Mouse (Mus musculus) myocyte (in vitro differentiated cells): ENCODE results near the gene Lamtor5. TPM values are rescaled to one million over a fixed set of nuclear protein-coding genes. Genes with fewer than 3 reads are reported as not detected.

Source experiments
- H3K27me3 ChIP-seq: one replicate; pipeline ENCODE4 v1.6.1; 2011; ENCODE audit not compliant: control insufficient read depth, insufficient read depth, insufficient read length
- H3K36me3 ChIP-seq: one replicate; pipeline ENCODE4 v1.6.1; 2011; ENCODE audit not compliant: control insufficient read depth, insufficient read depth
- H3K4me2 ChIP-seq: one replicate; pipeline ENCODE4 v1.6.1; 2011; ENCODE audit warnings: low read depth, control low read depth
- H3K4me3 ChIP-seq: one replicate; pipeline ENCODE4 v1.5.1; 2011; ENCODE audit warnings: mild to moderate bottlenecking, control low read depth, moderate library complexity
- H3K79me2 ChIP-seq: one replicate; pipeline ENCODE4 v1.6.1; 2011; ENCODE audit not compliant: control insufficient read depth, insufficient read depth
- H3ac ChIP-seq: one replicate; pipeline ENCODE4 v1.6.1; 2011; ENCODE audit not compliant: control insufficient read depth, insufficient read length
- CEBPB ChIP-seq: IDR thresholded peaks from 2 replicates; pipeline ENCODE4 v1.6.1; 2011; ENCODE audit warnings: mild to moderate bottlenecking, moderate library complexity; ENCODE audit not compliant: poor library complexity, insufficient read depth, severe bottlenecking
- E2F4 ChIP-seq: IDR thresholded peaks from one replicate; pipeline ENCODE4 v1.6.1; 2011; ENCODE audit warnings: mild to moderate bottlenecking, control low read depth, moderate library complexity; ENCODE audit not compliant: insufficient read depth
- MAX ChIP-seq: IDR thresholded peaks from one replicate; pipeline ENCODE4 v1.6.1; 2011; ENCODE audit warnings: low read depth, mild to moderate bottlenecking, control low read depth
- MYOD1 ChIP-seq, 3 experiments: IDR thresholded peaks; one replicate each; pipeline ENCODE4 v1.6.1; 2011; ENCODE audit warnings: control low read depth in 2 of 3, low read depth in 2 of 3, mild to moderate bottlenecking in 2 of 3, moderate library complexity in 1 of 3; ENCODE audit not compliant: insufficient read length in 2 of 3, control insufficient read depth in 1 of 3
- MYOG ChIP-seq, 3 experiments: IDR thresholded peaks; one replicate each; pipeline ENCODE4 v1.6.1; 2011; ENCODE audit warnings: control low read depth in 2 of 3, low read depth in 2 of 3, mild to moderate bottlenecking in 2 of 3; ENCODE audit not compliant: insufficient read length in 2 of 3, control insufficient read depth in 1 of 3, insufficient read depth in 1 of 3
- POLR2A ChIP-seq: IDR thresholded peaks from one replicate; pipeline ENCODE4 v1.6.1; 2011; ENCODE audit warnings: low read depth, mild to moderate bottlenecking, control low read depth, moderate library complexity; ENCODE audit not compliant: insufficient read length
- POLR2AphosphoS2 ChIP-seq: IDR thresholded peaks from one replicate; pipeline ENCODE4 v1.6.1; 2011; ENCODE audit warnings: low read depth, control low read depth; ENCODE audit not compliant: insufficient read length
- REST ChIP-seq: IDR thresholded peaks from one replicate; pipeline ENCODE4 v1.6.1; 2011; ENCODE audit warnings: mild to moderate bottlenecking, control low read depth, moderate library complexity; ENCODE audit not compliant: insufficient read depth, insufficient read length
- SRF ChIP-seq: IDR thresholded peaks from one replicate; pipeline ENCODE4 v1.6.1; 2011; ENCODE audit warnings: low read depth; ENCODE audit not compliant: control insufficient read depth, insufficient read length
- TCF12 ChIP-seq: IDR thresholded peaks from one replicate; pipeline ENCODE4 v1.6.1; 2011; ENCODE audit warnings: mild to moderate bottlenecking, control low read depth; ENCODE audit not compliant: poor library complexity, insufficient read depth, severe bottlenecking
- TCF3 ChIP-seq: IDR thresholded peaks from one replicate; pipeline ENCODE4 v1.6.1; 2011; ENCODE audit warnings: low read depth, control low read depth; ENCODE audit not compliant: insufficient read length
- USF1 ChIP-seq: IDR thresholded peaks from one replicate; pipeline ENCODE4 v1.6.1; 2011; ENCODE audit warnings: low read depth, mild to moderate bottlenecking, control low read depth, moderate library complexity
- polyA plus RNA-seq: library from polyadenylated mRNA; unstranded; fragments of >200 nt; fragmentation: generic; extraction: Trizol; gene quantifications from one replicate; pipeline ENCODE4 v1.2.1, GENCODE M21; 2012; ENCODE audit warnings: missing spikeins

The Lamtor5 gene
- polyA plus RNA-seq, 1 experiment, result 156 TPM

- no peaks in the 10 kb centered on the region for H3K27me3 ChIP-seq
- peaks cover 12% of the 10 kb centered on the region for H3K79me2 ChIP-seq
- no peak overlapping the region for H3K4me3 ChIP-seq
- no peak for TF ChIP-seq TCF3
- no peak for TF ChIP-seq USF1
- TF ChIP-seq POLR2AphosphoS2, result no peak
- TF ChIP-seq MYOD1 (IDR thresholded peaks at IDR 0.05; ENCODE audit: control insufficient read depth in 1 of 3, insufficient read length in 2 of 3, low read depth in 2 of 3), result no peak
- TF ChIP-seq MYOG (IDR thresholded peaks at IDR 0.05; ENCODE audit: control insufficient read depth in 1 of 3, insufficient read depth in 1 of 3, insufficient read length in 2 of 3, low read depth in 2 of 3), result no peak
- no peak for TF ChIP-seq TCF12
- no peak for TF ChIP-seq CEBPB
- no peak for TF ChIP-seq POLR2A
- TF ChIP-seq REST, result no peak
- TF ChIP-seq SRF, result no peak
- no peak overlapping the region for H3K4me2 ChIP-seq
- H3K36me3 ChIP-seq, result no peaks in the 10 kb centered on the region
- no peak overlapping the region for H3ac ChIP-seq
Observed at GRCm38 (mm10) chr3:107275996-107276395, 2.7 kb upstream of the Lamtor5 start.

GRCm38 (mm10) chr3:107276626-107277025 is 2.0 kb upstream of the Lamtor5 start:
- no peaks in the 10 kb centered on the region for H3K36me3 ChIP-seq
- no peaks in the 10 kb centered on the region for H3K27me3 ChIP-seq
- TF ChIP-seq POLR2A (no peak), MAX (no peak), REST (no peak), MYOD1 (IDR thresholded peaks at IDR 0.05; ENCODE audit: control insufficient read depth in 1 of 3, insufficient read length in 2 of 3, low read depth in 2 of 3) (no peak), TCF3 (no peak), SRF (no peak), POLR2AphosphoS2 (no peak), USF1 (no peak)
- H3ac ChIP-seq, result no peak overlapping the region
- H3K4me3 ChIP-seq, result no peak overlapping the region
- no peak overlapping the region for H3K4me2 ChIP-seq
- H3K79me2 ChIP-seq, result peaks cover 12% of the 10 kb centered on the region

- peaks cover 25% of the 10 kb centered on the region for H3K36me3 ChIP-seq
- no peaks in the 10 kb centered on the region for H3K27me3 ChIP-seq
- no peak overlapping the region for H3K4me3 ChIP-seq
- H3K4me2 ChIP-seq, result no peak overlapping the region
- TF ChIP-seq USF1, result no peak
- TF ChIP-seq SRF, result no peak
- no peak for TF ChIP-seq MAX
- TF ChIP-seq E2F4, result no peak
- TF ChIP-seq POLR2AphosphoS2, result no peak
- TF ChIP-seq TCF12, result no peak
- TF ChIP-seq MYOG (IDR thresholded peaks at IDR 0.05; ENCODE audit: control insufficient read depth in 1 of 3, insufficient read depth in 1 of 3, insufficient read length in 2 of 3, low read depth in 2 of 3), result no peak
- no peak for TF ChIP-seq CEBPB
- no peak for TF ChIP-seq REST
- no peak for TF ChIP-seq TCF3
- TF ChIP-seq POLR2A, result no peak
- no peak for TF ChIP-seq MYOD1 (IDR thresholded peaks at IDR 0.05; ENCODE audit: control insufficient read depth in 1 of 3, insufficient read length in 2 of 3, low read depth in 2 of 3)
- H3K79me2 ChIP-seq, result no peaks in the 10 kb centered on the region
- no peak overlapping the region for H3ac ChIP-seq
Observed at GRCm38 (mm10) chr3:107286123-107286522, 7.5 kb downstream of the Lamtor5 start.

- H3K4me2 ChIP-seq, result no peak overlapping the region
- no peaks in the 10 kb centered on the region for H3K27me3 ChIP-seq
- no peak overlapping the region for H3ac ChIP-seq
- TF ChIP-seq POLR2AphosphoS2 (no peak), TCF3 (no peak), USF1 (no peak), SRF (no peak), MYOD1 (IDR thresholded peaks at IDR 0.05; ENCODE audit: control insufficient read depth in 1 of 3, insufficient read length in 2 of 3, low read depth in 2 of 3) (no peak), E2F4 (no peak)
- H3K36me3 ChIP-seq, result peaks cover 25% of the 10 kb centered on the region
- no peak overlapping the region for H3K4me3 ChIP-seq
- no peaks in the 10 kb centered on the region for H3K79me2 ChIP-seq
Observed at GRCm38 (mm10) chr3:107287346-107287745, 8.7 kb downstream of the Lamtor5 start.

- Histone ChIP-seq H3ac (no peak within 1 kb of the TSS), H3K27me3 (no peaks in the 10 kb centered on the region), H3K36me3 (peaks cover 4% of the 10 kb centered on the region), H3K4me3 (no peak within 1 kb of the TSS), H3K4me2 (peak within 1 kb of the TSS; percentile 12), H3K79me2 (no peaks in the 10 kb centered on the region)
- TF ChIP-seq POLR2AphosphoS2 (no peak), USF1 (no peak), E2F4 (no peak), MYOG (IDR thresholded peaks at IDR 0.05; ENCODE audit: control insufficient read depth in 1 of 3, insufficient read depth in 1 of 3, insufficient read length in 2 of 3, low read depth in 2 of 3) (no peak), SRF (no peak), CEBPB (no peak), MYOD1 (IDR thresholded peaks at IDR 0.05; ENCODE audit: control insufficient read depth in 1 of 3, insufficient read length in 2 of 3, low read depth in 2 of 3) (no peak), TCF3 (no peak), MAX (no peak), POLR2A (no peak), TCF12 (no peak), REST (no peak)
Observed at GRCm38 (mm10) chr3:107290764-107291381, 12.2 kb downstream of the Lamtor5 start, which contains the start of gene Slc16a4. TSS of gene Slc16a4 (plus strand) at chr3:107291230.
